Mouse (Mus musculus) lung, postnatal 0 days (tissue): ENCODE results near the gene Gm9.

Experiments used
- CTCF ChIP-seq: IDR thresholded peaks from 2 replicates; pipeline ENCODE4 v1.5.1; 2016; ENCODE audit warnings: antibody characterized with exemption, mild to moderate bottlenecking
- EP300 ChIP-seq: IDR thresholded peaks from 2 replicates; pipeline ENCODE4 v1.6.1; 2016; ENCODE audit warnings: antibody characterized with exemption, mild to moderate bottlenecking, control low read depth

DNA sequence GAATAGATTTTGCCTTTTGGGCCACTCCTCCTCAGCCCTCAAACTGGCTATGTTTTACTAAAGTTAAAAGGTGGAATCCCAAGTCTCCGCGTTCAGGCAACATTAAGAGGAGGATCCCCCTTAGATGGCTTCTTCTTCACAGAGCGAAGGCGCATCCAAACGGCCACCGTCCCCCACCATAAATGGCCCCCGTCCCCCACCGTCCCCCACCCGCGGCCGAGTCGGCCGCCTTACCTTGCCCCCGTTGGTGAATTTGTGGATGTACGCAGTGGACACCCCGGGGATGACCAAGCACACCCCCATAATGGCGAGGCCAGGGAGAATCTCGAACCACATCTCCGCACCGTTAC lies 20.1 kb downstream of the Gm9 start:
- no peak for TF ChIP-seq CTCF
- TF ChIP-seq EP300: no peak
